Mouse (Mus musculus) kidney, postnatal 4 days (tissue): ENCODE data around the gene Napa.
A peak's percentile ranks its signal among the peaks of the same experiment; 100 is the strongest.

Experiments
- DNase-seq, 2 experiments: peaks; one replicate each; pipeline ENCODE4 v3.0.0; 2021; ENCODE audit warnings: mixed read lengths in 2 of 2

The Napa gene

GRCm38 (mm10) chr7:16132926-16133325, 34.7 kb downstream of the Napa start:
- no peak for DNase-seq

GRCm38 (mm10) chr7:16133691-16134090, 35.4 kb downstream of the Napa start:
- no peak for DNase-seq

DNA sequence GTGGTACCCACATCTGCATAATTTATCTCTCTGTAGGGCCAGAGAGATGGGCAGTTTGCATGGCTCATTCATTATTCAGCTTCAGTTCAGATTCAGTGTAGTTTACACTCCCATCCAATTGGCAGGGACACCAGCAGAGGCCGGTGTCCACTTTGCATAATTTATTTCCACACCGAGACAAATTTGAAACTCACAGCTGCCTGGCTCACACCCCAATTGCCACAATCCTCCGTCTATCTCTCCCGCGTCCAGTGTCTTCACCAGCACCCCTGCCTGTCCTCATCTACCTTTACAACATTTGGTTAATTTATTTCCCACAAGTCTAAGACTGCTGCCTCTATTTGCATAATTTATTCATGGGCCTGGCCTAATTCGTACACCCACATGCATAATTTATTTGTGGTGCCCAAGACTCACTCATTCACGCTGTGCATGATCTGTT, 36.7 kb downstream of the Napa start:
- no peak for DNase-seq

DNA sequence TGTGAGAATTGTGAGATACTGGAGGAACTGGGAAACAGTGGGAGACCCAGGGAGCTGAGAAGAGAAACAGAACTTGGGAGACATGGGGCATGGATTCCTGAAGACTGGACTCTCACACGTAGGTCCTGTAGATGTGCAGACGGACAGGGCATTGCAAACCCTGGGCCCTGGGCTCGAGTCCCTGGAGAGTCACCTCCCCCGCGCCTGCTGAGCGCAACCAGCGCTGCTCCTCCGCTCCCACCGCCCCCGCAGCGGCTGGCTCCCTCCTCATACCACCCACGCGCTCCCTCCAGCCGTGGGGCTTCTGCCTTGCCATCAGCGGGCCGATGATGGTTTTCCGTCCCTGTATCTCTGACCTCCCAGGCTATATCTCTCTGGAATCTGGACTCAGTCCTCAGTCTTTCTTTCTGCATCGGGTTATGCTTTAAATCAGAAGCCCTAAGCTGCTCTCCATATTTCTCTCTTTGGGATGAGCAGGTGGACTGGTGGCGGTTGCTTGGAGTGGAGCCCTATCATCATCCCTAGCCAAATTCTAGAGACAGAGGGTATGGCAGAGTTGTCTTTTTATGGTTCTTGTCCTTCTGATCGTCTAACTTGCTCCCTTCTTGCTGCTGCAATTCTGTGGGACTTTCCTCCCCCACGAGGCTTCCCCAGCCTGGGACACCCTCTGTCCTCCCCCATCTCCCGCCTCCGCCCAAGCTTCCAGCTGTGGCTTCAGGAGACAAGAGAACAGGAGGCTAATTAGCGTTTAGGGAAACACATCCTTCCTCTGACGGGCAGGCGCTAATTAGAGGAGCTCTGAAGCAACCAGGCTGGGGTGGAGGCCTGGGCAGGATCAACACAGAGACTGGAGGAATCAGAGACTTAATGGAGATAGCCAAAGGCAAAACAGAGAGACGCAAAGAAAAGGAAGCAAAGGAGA, 48.5 kb downstream of the Napa start:
- peak in 1 of 2 experiments; percentile 34 for DNase-seq

DNA sequence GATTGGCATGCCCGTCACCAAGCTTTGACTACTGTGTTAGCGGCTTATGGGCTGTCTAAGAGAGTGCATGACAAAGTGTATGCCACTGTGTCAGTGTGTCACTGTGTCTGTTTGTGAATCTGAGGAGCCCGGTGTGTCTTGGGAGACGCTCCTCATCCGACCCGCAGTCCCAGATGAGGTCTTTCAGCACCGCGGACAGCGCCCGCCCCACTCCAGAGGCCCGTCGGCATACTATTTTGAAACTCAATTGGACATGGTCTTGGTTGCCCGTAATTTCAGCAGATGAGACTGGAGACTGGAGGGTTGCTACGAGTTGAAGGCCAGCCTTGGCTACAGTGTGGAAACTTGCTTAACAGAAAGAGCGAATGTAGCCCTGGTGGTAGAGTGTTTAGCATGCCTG, 49.4 kb downstream of the Napa start:
- peak; percentile 92 for DNase-seq

DNA sequence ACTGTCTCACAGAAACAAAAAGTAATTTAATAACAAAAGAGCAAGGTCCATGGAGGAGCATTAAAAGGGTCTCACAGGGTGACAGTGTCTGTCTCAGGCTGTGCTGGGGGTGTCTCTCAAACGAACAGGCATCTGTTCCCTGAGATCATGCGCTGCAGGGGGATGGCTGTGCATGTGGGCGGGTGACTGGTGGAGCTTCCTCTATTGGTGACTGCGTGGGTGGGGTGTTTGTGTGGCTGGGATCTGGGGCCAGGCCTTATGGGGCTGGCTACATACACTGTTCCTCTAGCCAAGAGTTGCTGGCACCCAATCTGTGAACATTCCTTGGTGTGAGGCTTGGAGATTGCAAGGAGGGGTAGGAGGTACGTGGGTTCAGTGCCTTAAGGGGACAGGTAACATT, 51.0 kb downstream of the Napa start:
- no peak for DNase-seq

GRCm38 (mm10) chr7:16150191-16151145, 52.2 kb downstream of the Napa start:
- no peak for DNase-seq

GRCm38 (mm10) chr7:16153522-16153921, 55.3 kb downstream of the Napa start:
- peak; percentile 69 to 74 for DNase-seq

- DNase-seq = no peak
Observed at GRCm38 (mm10) chr7:16155132-16155872, 57.0 kb downstream of the Napa start.

- no peak for DNase-seq
Observed at GRCm38 (mm10) chr7:16156105-16156714, 58.0 kb downstream of the Napa start.

GRCm38 (mm10) chr7:16158735-16159134, 60.5 kb downstream of the Napa start:
- peak in 1 of 2 experiments; percentile 26 for DNase-seq

GRCm38 (mm10) chr7:16160702-16161101, 62.4 kb downstream of the Napa start:
- DNase-seq = no peak

DNA sequence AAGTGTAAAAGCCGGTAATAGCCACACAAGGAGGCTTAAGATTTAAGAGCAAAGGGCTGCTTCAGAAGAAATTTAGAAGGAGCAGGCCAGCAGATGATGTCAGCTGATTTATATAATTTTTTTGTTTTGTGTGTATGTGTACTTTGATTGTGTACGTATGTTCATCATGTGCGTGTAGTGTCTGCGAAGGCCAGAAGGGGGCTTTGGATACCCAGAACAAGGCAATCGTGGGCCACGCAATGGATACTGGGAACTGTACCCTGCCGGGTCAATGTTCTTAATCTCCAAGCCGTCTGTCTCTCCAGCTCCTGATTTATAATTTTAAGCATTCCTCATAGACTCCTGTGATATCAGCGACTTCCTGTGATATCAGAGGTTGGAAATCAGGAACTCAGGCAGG, 63.0 kb downstream of the Napa start:
- no peak for DNase-seq

DNA sequence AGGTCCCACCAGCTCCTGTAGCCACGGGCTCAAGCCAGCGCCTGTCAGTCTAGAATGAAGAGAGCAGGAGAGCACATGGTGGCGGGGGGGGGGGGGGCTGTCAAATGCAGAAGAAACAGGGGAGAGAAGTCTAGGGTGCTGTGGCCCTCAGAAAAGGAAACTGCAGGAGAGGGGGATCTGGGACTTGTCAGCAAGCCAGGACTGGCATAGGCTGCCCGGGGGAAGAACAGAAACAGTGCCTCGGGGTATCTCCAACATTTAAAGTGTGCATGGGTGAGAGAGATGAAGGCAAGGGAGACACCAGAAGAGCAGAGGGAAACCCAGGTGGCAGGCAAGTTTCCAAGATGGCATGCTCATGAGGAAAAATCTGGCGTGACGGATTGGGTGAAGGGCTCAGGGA, 63.8 kb downstream of the Napa start:
- no peak for DNase-seq
